Mouse (Mus musculus) hindbrain, embryonic 15.5 days (tissue): ENCODE data around the gene Gm13288. TPM values are rescaled to one million over a fixed set of nuclear protein-coding genes. Genes with fewer than 3 reads are reported as not detected.

Experiments used
- polyA plus RNA-seq: library from polyadenylated mRNA; unstranded; fragments of >200 nt; fragmentation: Nextera tagmentation; extraction: Ambion mirVana; gene quantifications from 2 replicates; pipeline ENCODE4 v1.2.1, GENCODE M21; 2015

Gm13288 gene
- polyA plus RNA-seq, 1 experiment from 2014 or later, result not detected

Other genes with a start within 250 kb of the Gm13288 start
- not detected in 2 replicates for gene Ifna15, start 247.3 kb upstream of the Gm13288 start, polyA plus RNA-seq
- gene Ifna14, start 233.7 kb upstream of the Gm13288 start, polyA plus RNA-seq, result not detected in 2 replicates
- gene Ifna9, start 213.1 kb upstream of the Gm13288 start, polyA plus RNA-seq, result not detected in 2 replicates
- gene Ifna12, start 202.2 kb upstream of the Gm13288 start, polyA plus RNA-seq, result not detected in 2 replicates
- not detected in 2 replicates for gene C87499, start 171.1 kb upstream of the Gm13288 start, polyA plus RNA-seq
- gene Ifna13, start 161.1 kb upstream of the Gm13288 start, polyA plus RNA-seq, result not detected in 2 replicates
- not detected in 2 replicates for gene Ifna16, start 128.6 kb upstream of the Gm13288 start, polyA plus RNA-seq
- gene Ifna2, start 121.6 kb upstream of the Gm13288 start, polyA plus RNA-seq, result not detected in 2 replicates
- not detected in 2 replicates for gene Ifnab, start 114.2 kb upstream of the Gm13288 start, polyA plus RNA-seq
- gene Gm26566, start 83.7 kb upstream of the Gm13288 start, polyA plus RNA-seq, result 1.2 and 1.8 TPM in 2 replicates
- 100 and 103 TPM in 2 replicates for gene Klhl9, start 83.1 kb upstream of the Gm13288 start, polyA plus RNA-seq
- not detected in 2 replicates for gene Gm13271, start 50.7 kb upstream of the Gm13288 start, polyA plus RNA-seq
- gene Gm13283, start 45.4 kb upstream of the Gm13288 start, polyA plus RNA-seq, result 0.16 TPM in 1 of 2 replicates, not detected in the other
- gene Gm13290, start 31.7 kb upstream of the Gm13288 start, polyA plus RNA-seq, result 0.25 TPM in 1 of 2 replicates, not detected in the other
- not detected in 2 replicates for gene Gm13289, start 28.6 kb upstream of the Gm13288 start, polyA plus RNA-seq
- gene Gm13272, start 25.7 kb upstream of the Gm13288 start, polyA plus RNA-seq, result not detected in 2 replicates
- not detected in 2 replicates for gene Ifnz, start 23.4 kb upstream of the Gm13288 start, polyA plus RNA-seq
- gene Gm13276, start 19.8 kb upstream of the Gm13288 start, polyA plus RNA-seq, result not detected in 2 replicates
- not detected in 2 replicates for gene Gm13277, start 16.9 kb upstream of the Gm13288 start, polyA plus RNA-seq
- gene Gm13278, start 14.0 kb upstream of the Gm13288 start, polyA plus RNA-seq, result not detected in 2 replicates
- not detected in 2 replicates for gene Gm13275, start 11.0 kb upstream of the Gm13288 start, polyA plus RNA-seq
- not detected in 2 replicates for gene Gm13279, start 8.1 kb upstream of the Gm13288 start, polyA plus RNA-seq
- gene Gm13285, start 5.9 kb upstream of the Gm13288 start, polyA plus RNA-seq, result 0.13 TPM in 1 of 2 replicates, not detected in the other
- not detected in 2 replicates for gene Gm13287, start 2.3 kb upstream of the Gm13288 start, polyA plus RNA-seq
- gene Ifna7, start 10.7 kb downstream of the Gm13288 start, polyA plus RNA-seq, result not detected in 2 replicates
- gene Ifna11, start 14.4 kb downstream of the Gm13288 start, polyA plus RNA-seq, result not detected in 2 replicates
- not detected in 2 replicates for gene Ifna6, start 21.9 kb downstream of the Gm13288 start, polyA plus RNA-seq
- not detected in 2 replicates for gene Ifna5, start 30.0 kb downstream of the Gm13288 start, polyA plus RNA-seq
- gene Ifna4, start 36.3 kb downstream of the Gm13288 start, polyA plus RNA-seq, result not detected in 2 replicates
- gene Ifna1, start 44.6 kb downstream of the Gm13288 start, polyA plus RNA-seq, result not detected in 2 replicates
- gene Ifne, start 74.7 kb downstream of the Gm13288 start, polyA plus RNA-seq, result not detected in 2 replicates